Mouse (Mus musculus) thymus, postnatal 14 days (tissue): Measurements from ENCODE around the gene Aifm3.

Experiments used
- DNase-seq: peaks from one replicate; pipeline ENCODE4 v3.0.0; 2021

Gene Aifm3

GRCm38 (mm10) chr16:17489469-17490111 lies at the start of gene Aifm3:
TSS of gene Aifm3 (plus strand) at chr16:17489611.
- DNase-seq = peak; percentile 49

- DNase-seq = peak; percentile 99
Measured at GRCm38 (mm10) chr16:17451541-17452372, 37.7 kb upstream of the Aifm3 start, which contains the start of gene Crkl. TSS of gene Crkl (plus strand) at chr16:17451987.

GRCm38 (mm10) chr16:17452373-17452715 lies 37.1 kb upstream of the Aifm3 start:
- peak; percentile 62 for DNase-seq

GRCm38 (mm10) chr16:17456901-17457300 lies 32.5 kb upstream of the Aifm3 start:
- no peak for DNase-seq

- peak; percentile 71 for DNase-seq
Measured at GRCm38 (mm10) chr16:17460254-17460653, 29.2 kb upstream of the Aifm3 start.

GRCm38 (mm10) chr16:17461596-17461995 lies 27.8 kb upstream of the Aifm3 start:
- DNase-seq = no peak

GRCm38 (mm10) chr16:17463184-17463583 lies 26.2 kb upstream of the Aifm3 start:
- no peak for DNase-seq

GRCm38 (mm10) chr16:17466875-17467663 lies 22.3 kb upstream of the Aifm3 start:
- no peak for DNase-seq

GRCm38 (mm10) chr16:17472498-17472897 lies 16.9 kb upstream of the Aifm3 start:
- DNase-seq = no peak

- peak; percentile 49 for DNase-seq
Measured at GRCm38 (mm10) chr16:17474091-17474490, 15.3 kb upstream of the Aifm3 start.

GRCm38 (mm10) chr16:17474761-17475160 lies 14.7 kb upstream of the Aifm3 start:
- DNase-seq = peak; percentile 66

GRCm38 (mm10) chr16:17475326-17475725 lies 14.1 kb upstream of the Aifm3 start:
- DNase-seq = no peak

GRCm38 (mm10) chr16:17478331-17478943 lies 11.0 kb upstream of the Aifm3 start:
- no peak for DNase-seq

GRCm38 (mm10) chr16:17481465-17481864 lies 7.9 kb upstream of the Aifm3 start:
- DNase-seq = no peak

- DNase-seq = peak; percentile 70
Measured at GRCm38 (mm10) chr16:17486505-17486904, 2.9 kb upstream of the Aifm3 start.

- peak; percentile 64 for DNase-seq
Measured at GRCm38 (mm10) chr16:17488478-17489468, 638 bp upstream of the Aifm3 start.

GRCm38 (mm10) chr16:17491154-17491553 lies 1.7 kb downstream of the Aifm3 start:
- DNase-seq = no peak

- no peak for DNase-seq
Measured at GRCm38 (mm10) chr16:17491896-17492561, 2.6 kb downstream of the Aifm3 start.

GRCm38 (mm10) chr16:17496499-17497305 lies 7.3 kb downstream of the Aifm3 start:
- no peak for DNase-seq

- no peak for DNase-seq
Measured at GRCm38 (mm10) chr16:17499249-17499883, 10.0 kb downstream of the Aifm3 start.
